Mouse (Mus musculus) thymus, adult 18-20 months (tissue): Measurements from ENCODE around the gene Ndufa11.
A peak's percentile ranks its signal among the peaks of the same experiment; 100 is the strongest.

ENCODE experiments used
- DNase-seq, 2 experiments: peaks; one replicate each; pipeline ENCODE4 v3.0.0; 2022; ENCODE audit warnings: mixed read lengths in 2 of 2

Gene Ndufa11

DNA sequence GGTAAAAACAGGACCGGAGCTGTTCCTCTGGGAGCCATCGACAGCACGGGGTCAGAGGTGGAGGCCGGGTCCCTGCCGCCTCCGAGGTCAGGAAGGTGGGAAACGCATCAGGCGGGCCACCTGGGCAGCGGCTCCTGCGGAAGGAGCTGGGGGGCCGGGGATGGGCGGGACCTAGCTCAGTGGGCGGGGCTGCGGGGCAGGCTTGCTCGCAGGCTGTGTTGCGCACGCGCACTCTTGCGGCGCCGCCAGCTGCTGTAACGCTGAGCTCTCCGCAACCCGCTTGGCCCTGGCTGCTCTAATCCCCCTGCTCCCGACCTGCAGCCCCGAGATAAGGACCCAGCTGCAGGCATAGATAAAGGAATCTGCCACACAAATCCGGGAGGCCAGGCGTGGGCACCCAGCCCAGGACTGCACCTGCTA lies 44.4 kb downstream of the Ndufa11 start:
- DNase-seq = peak; percentile 84 to 88

DNA sequence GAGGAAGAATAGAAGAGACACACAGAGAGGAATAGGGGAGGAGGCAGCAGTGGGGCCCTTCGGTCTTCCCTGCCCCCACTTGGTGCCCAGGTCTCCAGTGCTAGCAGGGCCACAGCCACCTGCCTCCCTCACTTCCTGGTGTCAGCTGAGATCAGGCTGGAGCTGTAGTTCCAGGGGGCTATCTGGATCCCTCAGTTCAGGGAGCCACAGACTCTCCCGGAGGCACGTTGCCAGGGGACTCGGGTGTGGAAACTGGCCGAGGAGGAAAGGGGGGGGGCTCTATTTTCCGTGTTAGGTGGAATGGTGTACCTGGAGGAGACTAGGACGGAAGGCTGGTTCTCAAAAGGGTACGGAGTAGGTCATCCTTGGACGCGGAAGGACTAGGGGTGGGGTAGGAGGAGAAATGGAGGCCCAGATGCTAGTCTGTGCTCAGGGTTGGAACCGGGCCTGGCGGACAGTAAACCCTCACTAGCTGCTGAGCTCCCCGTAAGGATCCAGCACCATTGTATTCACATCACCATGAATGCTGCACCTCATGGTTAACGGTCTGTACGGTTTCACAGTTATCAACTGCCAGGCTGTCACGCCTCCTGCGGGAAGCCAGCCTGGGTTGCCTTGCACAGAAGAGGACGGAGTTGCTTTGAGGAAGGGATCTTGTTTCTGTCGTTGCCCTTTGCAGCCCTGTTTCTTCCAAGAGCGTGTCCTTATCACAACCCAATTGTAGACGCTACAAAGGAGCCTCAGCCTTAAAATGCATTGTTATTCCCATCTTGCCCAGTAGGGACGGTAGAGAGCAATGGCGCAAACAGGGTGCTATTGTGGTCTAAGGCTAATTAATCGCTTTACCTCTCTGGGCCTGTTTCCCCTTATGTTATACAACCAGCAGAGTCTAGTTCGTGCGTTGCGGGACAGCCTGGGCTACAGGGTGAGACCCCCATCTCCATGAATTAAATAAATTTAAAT lies 45.5 kb downstream of the Ndufa11 start:
- peak in 1 of 2 experiments; percentile 49 for DNase-seq

DNA sequence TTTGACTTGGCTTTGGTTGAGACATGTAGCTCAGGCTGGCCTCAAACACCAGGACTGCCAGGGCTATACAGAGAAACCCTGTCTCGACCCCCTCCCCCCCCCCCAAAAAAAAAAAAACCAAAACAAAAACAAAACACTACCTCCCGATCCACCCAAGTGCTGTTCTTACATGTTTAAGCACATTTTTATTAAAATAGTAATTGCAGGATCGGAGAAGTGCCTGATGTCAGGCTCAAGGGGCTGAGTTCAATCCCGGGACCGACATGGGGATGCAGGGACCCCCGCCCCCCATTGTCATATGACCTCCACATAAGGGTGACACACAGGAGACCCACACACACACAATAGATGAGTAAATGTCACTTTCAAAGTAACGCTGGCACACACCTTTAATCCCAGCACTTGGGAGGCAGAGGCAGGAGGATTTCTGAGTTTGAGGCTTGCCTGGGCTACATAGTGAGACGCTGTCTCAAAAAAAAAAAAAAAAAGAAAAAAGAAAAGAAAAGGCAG lies 46.2 kb downstream of the Ndufa11 start:
- no peak for DNase-seq

DNA sequence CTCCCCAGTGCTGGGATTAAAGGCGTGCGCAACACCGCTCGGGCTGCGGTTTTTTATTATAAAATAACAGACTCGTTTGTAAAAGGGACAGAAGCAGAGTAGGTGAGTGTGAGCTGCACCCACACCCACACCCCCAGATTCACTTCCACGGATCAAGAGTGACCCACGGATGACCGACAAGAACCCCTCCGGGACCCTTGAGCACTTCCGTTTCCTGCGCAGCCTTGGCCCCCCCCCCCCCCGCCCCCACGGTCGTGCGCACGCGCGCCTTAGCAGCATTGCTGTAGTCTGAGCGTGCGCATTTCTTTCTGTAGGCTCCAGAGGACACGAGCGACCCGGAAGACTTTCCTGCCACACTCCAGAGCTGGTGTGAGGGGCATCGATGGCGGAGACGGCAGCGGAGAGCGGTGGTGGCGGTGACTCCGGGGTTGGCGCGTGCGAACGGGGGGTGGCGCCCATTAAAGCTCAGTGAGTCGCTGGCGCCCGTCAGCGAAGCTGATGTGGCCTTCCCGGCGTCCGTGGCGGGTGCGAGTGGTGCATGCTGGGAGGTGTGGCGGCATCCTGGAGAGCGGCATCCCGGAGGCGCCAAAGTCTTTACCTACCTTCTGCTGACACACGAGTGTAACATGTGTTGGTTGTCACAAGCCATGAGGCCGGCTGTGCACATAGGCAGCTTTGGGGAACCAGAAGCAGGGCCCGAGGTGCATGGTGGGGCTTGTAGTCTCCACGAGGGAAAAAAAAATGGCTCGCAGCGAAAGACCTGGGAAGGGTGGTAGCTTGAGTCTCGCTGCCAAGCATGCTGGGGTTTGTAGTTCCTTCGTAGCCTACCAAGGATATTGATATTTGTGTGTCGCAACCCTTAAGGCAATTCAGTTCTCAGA lies 47.1 kb downstream of the Ndufa11 start, which contains the start of gene Dus3l:
Dus3l (plus strand) TSS at position 284 of the 881 bp plus-strand sequence.
- DNase-seq = peak; percentile 79 to 87

DNA sequence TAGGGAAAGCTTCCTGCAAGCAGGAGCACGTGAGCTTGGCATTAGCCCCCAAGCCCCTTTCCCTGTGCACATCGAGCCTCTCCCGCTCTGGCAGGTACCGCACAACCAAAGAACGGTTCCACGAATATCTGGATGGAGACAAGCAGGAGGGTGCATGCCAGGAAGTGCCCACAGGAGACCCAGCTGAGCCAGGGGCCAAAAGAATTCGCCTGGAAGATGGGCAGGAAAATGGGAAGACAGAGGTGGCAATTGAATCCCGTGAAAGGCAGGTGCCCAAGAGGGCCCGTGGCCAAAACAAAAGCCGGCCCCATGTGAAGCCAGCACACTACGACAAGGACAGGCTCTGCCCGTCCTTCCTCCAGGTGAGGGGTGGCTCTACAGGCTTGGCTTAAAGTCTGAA lies 47.9 kb downstream of the Ndufa11 start:
- DNase-seq = peak; percentile 34 to 47

DNA sequence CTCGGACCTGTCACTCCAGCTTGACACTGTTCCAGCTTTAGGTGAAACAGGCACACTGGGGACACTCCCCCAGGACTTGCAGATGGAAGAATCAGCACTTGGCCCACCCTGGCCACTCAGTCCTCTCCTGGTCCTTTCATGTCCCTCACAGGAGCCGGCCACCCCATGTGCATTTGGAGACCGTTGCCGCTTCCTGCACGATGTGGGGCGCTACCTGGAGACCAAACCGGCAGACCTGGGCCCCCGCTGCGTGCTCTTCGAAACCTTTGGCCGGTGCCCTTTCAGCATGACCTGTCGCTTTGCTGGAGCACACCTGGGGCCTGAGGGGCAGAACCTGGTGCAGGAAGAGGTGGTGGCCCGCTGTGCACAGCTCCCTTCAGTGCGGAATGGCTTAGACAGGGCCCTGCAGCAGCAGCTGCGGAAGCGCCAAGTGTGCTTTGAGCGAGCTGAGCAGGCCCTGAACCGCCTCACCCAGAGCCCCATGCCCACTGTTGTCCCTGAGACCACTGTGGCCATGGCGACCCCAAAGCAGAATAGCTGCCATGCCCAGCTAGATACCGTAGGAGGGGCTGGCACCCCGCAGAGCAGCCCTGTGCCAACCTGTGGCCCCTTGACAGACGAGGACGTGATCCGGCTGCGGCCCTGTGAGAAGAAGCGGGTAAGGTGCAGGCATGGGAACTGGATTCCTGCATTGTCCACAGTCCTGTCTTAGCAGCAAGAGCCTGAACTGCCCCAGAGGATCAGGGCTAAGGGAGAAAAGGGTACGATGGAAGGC lies 49.3 kb downstream of the Ndufa11 start:
- no peak for DNase-seq

DNA sequence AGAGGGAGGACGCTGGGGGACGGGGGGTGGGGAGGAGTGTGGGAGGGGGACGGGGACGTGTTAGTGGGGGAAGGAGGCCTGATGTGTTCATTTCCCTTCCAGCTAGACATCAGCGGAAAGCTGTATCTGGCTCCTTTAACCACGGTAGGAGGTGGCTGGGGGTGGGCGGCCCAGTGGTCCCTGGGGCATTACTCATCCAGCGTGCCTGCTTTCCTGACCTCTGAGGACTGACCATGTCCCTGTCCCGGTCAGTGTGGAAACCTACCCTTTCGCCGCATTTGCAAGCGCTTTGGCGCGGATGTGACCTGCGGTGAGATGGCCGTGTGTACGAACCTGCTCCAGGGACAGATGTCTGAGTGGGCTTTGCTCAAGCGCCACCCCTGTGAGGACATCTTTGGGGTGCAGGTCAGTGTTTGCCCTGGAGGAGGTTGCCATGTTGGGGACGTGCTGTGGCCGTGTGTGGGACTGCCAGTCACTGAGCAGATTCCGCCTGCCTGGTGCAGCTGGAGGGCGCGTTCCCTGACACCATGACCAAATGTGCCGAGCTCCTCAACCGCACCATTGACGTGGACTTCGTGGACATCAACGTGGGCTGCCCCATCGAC lies 50.1 kb downstream of the Ndufa11 start:
- no peak for DNase-seq

DNA sequence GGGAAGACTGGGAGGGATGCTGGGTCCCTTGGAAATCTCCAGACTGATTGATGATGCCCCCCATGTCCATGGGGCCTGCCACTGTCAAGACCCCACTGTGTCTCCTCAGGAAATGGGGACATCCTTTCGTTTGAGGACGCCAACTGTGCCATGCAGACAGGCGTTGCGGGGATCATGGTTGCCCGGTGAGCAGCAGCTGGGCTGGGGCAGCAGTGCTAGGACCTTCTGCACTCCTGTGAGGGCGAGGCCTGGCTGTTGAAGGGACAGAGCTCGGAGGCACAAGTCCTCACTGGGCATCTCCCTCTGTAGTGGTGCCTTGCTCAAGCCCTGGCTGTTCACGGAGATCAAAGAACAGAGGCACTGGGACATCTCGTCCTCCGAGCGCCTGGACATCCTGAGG lies 51.4 kb downstream of the Ndufa11 start:
- no peak for DNase-seq

DNA sequence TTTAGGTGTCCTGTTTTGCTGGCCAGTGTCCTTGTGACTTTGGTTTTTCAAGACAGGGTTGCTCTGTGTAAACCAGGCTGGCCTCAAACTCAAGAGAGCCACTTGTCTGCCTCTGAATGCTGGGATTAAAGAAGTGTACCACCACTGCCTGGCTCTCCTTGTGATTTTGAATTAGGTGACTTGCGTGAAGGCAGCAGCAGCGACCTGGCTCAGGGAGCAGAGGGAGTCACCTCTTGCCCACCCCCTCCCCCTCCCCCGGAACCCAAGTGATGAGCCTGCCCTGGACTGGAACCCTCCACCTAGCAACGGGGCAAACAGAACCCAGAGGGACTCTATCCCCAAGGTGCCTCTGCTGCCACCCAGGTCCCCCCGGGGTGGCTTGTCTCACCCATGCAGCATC lies 52.4 kb downstream of the Ndufa11 start, which contains the start of gene Prr22:
Prr22 (plus strand) TSS at position 301 of the 400 bp plus-strand sequence.
- DNase-seq = no peak
